Mouse (Mus musculus) megakaryocyte, embryonic 14.5 days (primary cell): ENCODE results near the gene Enam. TPM values are rescaled to one million over a fixed set of nuclear protein-coding genes. Genes with fewer than 3 reads are reported as not detected.

Experiments used
- H3K27me3 ChIP-seq: replicated peaks from 2 replicates; pipeline ENCODE3; 2012; ENCODE audit warnings: inconsistent platforms
- H3K36me3 ChIP-seq: replicated peaks from 2 replicates; pipeline ENCODE3; 2012; ENCODE audit warnings: low read length, inconsistent platforms, mixed read lengths
- H3K4me1 ChIP-seq: 2 replicates; pipeline ENCODE4 v1.6.1; 2012; ENCODE audit warnings: inconsistent platforms
- H3K4me3 ChIP-seq: replicated peaks from 2 replicates; pipeline ENCODE3; 2012; ENCODE audit warnings: moderate library complexity, mild to moderate bottlenecking, inconsistent platforms
- H3K9me3 ChIP-seq: 2 replicates; pipeline ENCODE4 v1.6.1; 2012; ENCODE audit warnings: inconsistent platforms
- FLI1 ChIP-seq: IDR thresholded peaks from 2 replicates; pipeline ENCODE4 v1.6.1; 2012; ENCODE audit warnings: low read length, inconsistent platforms, mixed read lengths
- GATA1 ChIP-seq: IDR thresholded peaks from 3 replicates; pipeline ENCODE4 v1.6.1; 2012; ENCODE audit warnings: mixed read lengths, low read length, inconsistent platforms, borderline replicate concordance
- polyA plus RNA-seq: library from polyadenylated mRNA; stranded (reverse); fragments of >175 nt; gene quantifications from 2 replicates; pipeline ENCODE4 v1.2.3, GENCODE M21; 2012; ENCODE audit warnings: low replicate concordance; ENCODE audit not compliant: insufficient read depth

Enam gene
- not detected in 2 replicates for polyA plus RNA-seq

DNA sequence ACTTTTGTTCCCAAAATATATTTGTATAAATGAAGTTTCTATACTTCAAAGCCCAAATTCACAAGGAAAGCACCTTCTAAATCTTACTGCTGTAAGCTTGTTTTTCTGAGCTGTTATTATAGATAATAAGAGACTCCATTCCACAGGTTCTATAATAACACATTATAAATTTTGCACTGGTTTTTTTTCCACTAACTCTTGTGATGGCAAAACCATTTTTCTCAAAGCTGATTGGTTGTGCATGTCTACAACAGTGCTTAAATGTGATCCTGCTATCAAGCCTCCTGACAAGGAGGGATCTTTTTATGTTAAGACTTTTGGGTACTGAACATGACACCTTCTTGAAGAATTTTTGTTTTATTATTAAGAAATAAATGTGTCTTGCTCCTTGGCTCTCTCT, at the start of gene Enam:
Enam (plus strand) TSS at position 301 of the 400 bp plus-strand sequence.
- H3K27me3 ChIP-seq = no peaks in the 10 kb centered on the region
- no peaks in the 10 kb centered on the region for H3K36me3 ChIP-seq
- no peak within 1 kb of the TSS for H3K4me3 ChIP-seq
- H3K4me1 ChIP-seq = no peaks in the 10 kb centered on the region
- TF ChIP-seq GATA1 (no peak), FLI1 (no peak)
- H3K9me3 ChIP-seq = no peaks in the 10 kb centered on the region

DNA sequence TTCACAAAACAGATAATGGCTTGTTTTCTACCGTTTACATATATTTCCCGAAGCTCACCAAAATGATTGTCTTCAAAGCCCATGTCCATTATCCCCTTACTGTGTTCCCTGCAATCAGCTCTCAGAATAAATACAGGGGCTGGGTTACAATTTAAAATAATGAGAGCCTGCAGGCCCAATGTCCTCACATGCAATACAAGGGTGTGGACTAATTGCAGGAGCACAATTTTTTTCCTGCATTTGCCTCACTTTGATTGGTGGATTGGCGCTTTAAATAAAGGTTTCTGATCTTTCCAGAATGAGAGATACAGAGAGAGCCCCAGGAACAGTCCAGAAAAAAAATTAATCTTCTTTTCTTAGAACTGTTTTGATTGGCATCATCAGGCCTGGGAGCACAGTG, 32.1 kb upstream of the Enam start, which contains the start of gene Ambn:
Ambn (plus strand) TSS at position 301 of the 400 bp plus-strand sequence.
- Histone ChIP-seq H3K36me3 (no peaks in the 10 kb centered on the region), H3K9me3 (peaks cover 3% of the 10 kb centered on the region; the same call in 1 of the 2 replicates), H3K27me3 (no peaks in the 10 kb centered on the region), H3K4me1 (no peaks in the 10 kb centered on the region), H3K4me3 (no peak within 1 kb of the TSS)
- TF ChIP-seq FLI1 (no peak), GATA1 (no peak)

DNA sequence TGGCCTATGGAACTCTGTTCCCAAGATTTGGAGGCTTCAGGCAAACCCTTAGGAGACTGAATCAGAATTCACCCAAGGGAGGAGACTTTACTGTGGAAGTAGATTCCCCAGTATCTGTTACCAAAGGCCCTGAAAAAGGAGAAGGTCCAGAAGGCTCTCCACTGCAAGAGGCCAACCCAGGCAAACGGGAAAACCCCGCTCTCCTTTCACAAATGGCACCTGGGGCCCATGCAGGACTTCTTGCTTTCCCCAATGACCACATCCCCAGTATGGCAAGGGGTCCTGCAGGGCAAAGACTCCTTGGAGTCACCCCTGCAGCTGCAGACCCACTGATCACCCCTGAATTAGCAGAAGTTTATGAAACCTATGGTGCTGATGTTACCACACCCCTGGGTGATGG, 20.3 kb upstream of the Enam start:
- no peaks in the 10 kb centered on the region for H3K9me3 ChIP-seq
- peaks cover 13% of the 10 kb centered on the region for H3K4me1 ChIP-seq
- H3K4me3 ChIP-seq = no peak overlapping the region
- no peaks in the 10 kb centered on the region for H3K27me3 ChIP-seq
- H3K36me3 ChIP-seq = no peaks in the 10 kb centered on the region
- TF ChIP-seq GATA1 (no peak), FLI1 (no peak)

DNA sequence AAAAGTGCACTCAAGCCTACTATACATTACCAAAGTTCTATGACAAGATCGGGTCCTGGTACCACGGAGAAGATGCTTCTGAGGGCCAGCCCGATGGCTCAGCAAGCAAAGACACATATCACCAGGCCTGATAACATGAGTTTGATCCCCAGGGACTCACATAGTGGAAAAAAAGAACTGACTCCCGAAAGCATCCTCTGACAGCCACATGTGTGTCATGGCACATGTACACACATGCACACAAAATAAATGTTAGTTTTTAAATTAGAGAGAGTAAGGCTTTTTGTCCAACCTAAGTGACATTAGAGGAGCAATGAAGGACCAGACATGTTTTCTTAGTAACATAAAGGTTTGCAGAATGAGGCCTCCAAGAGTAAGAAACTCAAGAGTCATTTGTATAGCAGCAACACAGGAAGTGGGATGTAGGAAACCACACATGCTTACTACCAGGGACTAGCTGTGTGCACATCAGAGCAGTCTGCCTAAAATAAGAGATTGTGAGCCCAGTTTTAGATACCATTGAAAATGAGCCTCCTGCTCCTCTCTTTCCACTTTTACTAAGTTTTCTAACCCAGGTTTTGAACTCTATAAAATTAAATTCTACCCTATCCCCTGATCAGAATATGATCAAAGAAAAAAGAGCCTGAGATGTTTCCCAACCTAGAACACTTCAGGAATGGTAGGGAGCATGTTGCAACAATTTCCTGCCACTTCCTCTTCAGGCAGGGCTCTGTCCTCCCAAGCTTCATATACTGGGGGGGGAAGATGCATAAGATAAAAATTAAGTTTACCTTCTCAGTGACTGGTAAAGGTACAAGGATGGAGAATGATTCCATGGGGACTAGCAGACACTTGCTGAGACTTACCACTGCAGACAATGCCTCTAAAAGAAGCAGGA, 18.7 kb upstream of the Enam start:
- H3K4me3 ChIP-seq = no peak overlapping the region
- no peaks in the 10 kb centered on the region for H3K36me3 ChIP-seq
- H3K27me3 ChIP-seq = no peaks in the 10 kb centered on the region
- peaks cover 13% of the 10 kb centered on the region for H3K4me1 ChIP-seq
- no peaks in the 10 kb centered on the region for H3K9me3 ChIP-seq
- no peak for TF ChIP-seq GATA1
- TF ChIP-seq FLI1 = no peak

DNA sequence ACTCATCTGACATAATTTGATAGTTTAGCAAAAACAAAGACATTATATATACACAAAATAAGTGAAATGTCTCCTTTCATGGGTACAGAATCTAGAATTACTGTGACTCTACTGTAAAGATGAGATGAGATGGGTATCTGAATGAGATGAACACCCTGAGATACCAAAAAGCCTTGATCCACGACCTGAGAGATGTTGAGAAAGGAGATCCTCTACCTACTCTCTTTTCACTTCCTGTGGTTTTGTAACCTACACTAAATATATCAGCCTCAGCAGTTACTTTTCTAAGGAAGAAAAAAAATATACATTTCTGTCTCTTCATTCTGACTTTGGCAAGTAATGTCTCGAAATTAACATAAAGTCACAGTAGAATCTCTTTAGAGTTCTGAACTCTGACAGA, 1.2 kb downstream of the Enam start:
- H3K27me3 ChIP-seq = no peaks in the 10 kb centered on the region
- H3K4me1 ChIP-seq = no peaks in the 10 kb centered on the region
- H3K36me3 ChIP-seq = no peaks in the 10 kb centered on the region
- no peaks in the 10 kb centered on the region for H3K9me3 ChIP-seq
- no peak overlapping the region for H3K4me3 ChIP-seq
- TF ChIP-seq FLI1 = no peak
- TF ChIP-seq GATA1 = no peak

DNA sequence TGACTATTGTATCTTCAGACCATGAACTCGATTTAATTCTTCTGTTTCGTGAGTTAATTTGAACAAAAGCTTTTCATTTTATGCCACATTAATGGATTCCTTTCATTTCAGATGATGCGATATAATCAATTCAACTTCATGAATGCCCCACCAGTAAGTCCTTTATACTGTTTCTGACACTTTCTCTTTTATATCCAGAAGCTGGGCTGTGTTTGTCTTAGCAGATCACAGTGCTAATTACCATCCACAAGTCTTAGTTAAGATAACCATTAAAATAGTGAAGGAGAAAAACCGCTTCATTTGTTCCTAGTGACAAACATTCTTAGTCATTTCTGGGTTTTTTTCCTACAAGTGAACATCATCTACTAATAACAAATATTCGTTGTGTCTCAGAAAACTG, 3.3 kb downstream of the Enam start:
- no peaks in the 10 kb centered on the region for H3K9me3 ChIP-seq
- no peaks in the 10 kb centered on the region for H3K4me1 ChIP-seq
- no peaks in the 10 kb centered on the region for H3K27me3 ChIP-seq
- no peak overlapping the region for H3K4me3 ChIP-seq
- TF ChIP-seq GATA1 = no peak
- TF ChIP-seq FLI1 = no peak
- H3K36me3 ChIP-seq = no peaks in the 10 kb centered on the region

DNA sequence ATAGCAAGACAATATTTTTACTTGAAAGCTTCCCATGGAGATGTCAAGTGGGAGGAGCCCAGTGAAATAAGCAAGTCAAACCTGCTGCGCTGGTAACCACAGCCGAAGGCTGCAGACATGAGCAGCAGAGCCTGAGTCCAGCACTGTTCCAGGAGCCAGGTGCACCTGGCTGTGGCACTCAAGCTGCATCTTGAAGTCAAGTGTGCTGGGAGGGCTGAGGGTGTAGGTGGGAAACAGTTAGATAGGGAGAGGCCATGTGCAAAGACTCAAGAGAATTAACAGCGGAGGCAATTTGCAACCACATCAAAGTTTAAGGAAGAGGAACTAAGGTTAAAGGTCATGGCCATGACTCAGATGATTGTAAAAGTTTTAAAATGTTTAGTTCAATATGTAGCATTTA, 12.0 kb downstream of the Enam start:
- Histone ChIP-seq H3K36me3 (no peaks in the 10 kb centered on the region), H3K4me1 (no peaks in the 10 kb centered on the region), H3K27me3 (no peaks in the 10 kb centered on the region), H3K9me3 (no peaks in the 10 kb centered on the region), H3K4me3 (no peak overlapping the region)
- TF ChIP-seq GATA1 (no peak), FLI1 (no peak)

DNA sequence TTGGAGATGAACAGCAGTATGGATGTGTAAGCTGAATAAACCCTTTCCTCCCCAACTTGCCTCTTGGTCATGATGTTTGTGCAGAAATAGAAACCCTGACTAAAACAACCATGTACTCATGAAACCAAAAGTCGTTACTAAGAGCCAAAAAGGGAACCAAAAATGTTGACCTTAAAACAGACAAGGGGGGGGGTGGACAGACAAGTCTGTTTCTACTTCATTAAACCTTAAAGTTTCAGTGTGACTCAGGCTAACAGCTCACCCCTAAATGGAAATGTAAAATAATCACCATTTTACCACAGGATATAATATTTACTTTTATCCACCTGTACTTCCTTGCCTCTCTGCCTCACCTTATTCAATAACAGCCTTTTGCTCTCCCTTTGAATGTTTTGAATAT, 20.8 kb downstream of the Enam start:
- Histone ChIP-seq H3K4me3 (no peak overlapping the region), H3K36me3 (no peaks in the 10 kb centered on the region), H3K27me3 (peaks cover 3% of the 10 kb centered on the region), H3K9me3 (no peaks in the 10 kb centered on the region), H3K4me1 (peaks cover 3% of the 10 kb centered on the region; the same call in 1 of the 2 replicates)
- TF ChIP-seq GATA1 (no peak), FLI1 (no peak)

DNA sequence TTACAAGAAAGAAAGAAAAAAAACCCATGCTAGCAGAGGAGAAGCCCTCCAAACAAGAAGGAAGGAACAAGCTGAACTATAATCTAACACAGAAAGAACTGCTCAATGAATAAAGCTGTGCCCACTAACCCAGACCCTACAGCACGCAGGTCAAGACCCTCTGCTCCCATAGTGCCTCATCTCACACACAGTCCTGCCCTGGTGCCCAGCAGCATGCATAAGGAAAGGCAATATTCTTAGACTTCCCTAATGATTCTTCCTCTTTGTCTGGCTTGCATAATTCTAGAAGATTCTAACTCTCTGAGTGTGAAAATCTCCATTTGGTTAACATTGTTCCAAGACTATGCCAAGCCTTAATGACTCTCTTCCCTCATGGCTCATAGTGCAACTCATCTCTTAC, 21.2 kb downstream of the Enam start:
- Histone ChIP-seq H3K4me3 (no peak overlapping the region), H3K36me3 (no peaks in the 10 kb centered on the region), H3K27me3 (peaks cover 3% of the 10 kb centered on the region), H3K4me1 (peaks cover 3% of the 10 kb centered on the region; the same call in 1 of the 2 replicates), H3K9me3 (no peaks in the 10 kb centered on the region)
- TF ChIP-seq GATA1 = no peak
- TF ChIP-seq FLI1 = no peak

DNA sequence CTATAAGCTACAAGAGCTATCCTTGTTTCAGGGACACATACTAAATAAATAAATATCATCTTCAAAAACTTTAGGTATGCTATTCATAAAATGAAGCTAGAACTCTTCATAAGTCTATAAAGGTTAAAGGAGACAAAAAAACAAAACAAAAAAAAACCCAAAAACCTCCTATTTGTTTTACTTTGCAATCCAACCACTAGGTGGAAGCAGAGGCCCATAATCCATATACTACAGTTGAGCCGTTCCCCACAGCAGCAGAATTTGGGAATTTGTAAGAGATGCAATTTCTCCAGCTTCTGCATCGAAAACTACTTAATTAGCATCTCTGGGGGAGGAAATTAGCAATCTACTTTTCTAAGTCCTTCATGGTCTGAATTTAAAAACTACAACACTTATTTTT, 31.5 kb downstream of the Enam start:
- peaks cover 11% of the 10 kb centered on the region for H3K4me1 ChIP-seq
- H3K4me3 ChIP-seq = no peak overlapping the region
- no peaks in the 10 kb centered on the region for H3K9me3 ChIP-seq
- no peaks in the 10 kb centered on the region for H3K27me3 ChIP-seq
- no peaks in the 10 kb centered on the region for H3K36me3 ChIP-seq
- no peak for TF ChIP-seq GATA1
- TF ChIP-seq FLI1 = no peak
